Mouse (Mus musculus) liver, adult 2 months (tissue): ENCODE data around the gene Cacng7. TPM values are rescaled to one million over a fixed set of nuclear protein-coding genes. Genes with fewer than 3 reads are reported as not detected.
A peak's percentile ranks its signal among the peaks of the same experiment; 100 is the strongest.

Source experiments
- DNase-seq: peaks from one replicate; pipeline ENCODE4 v3.0.0-alpha.2; 2011; ENCODE audit warnings: low read depth, low spot score; ENCODE audit errors: extremely low read depth
- H3K27ac ChIP-seq: fragments of 200-500 bp; replicated peaks from 2 replicates; pipeline ENCODE4 v1.5.1; 2012; ENCODE audit warnings: low read depth, mild to moderate bottlenecking, control low read depth, inconsistent platforms, low read length; ENCODE audit not compliant: insufficient read depth
- H3K27me3 ChIP-seq: fragments of 200-500 bp; 2 replicates; pipeline ENCODE4 v1.6.1; 2012; ENCODE audit warnings: mild to moderate bottlenecking, moderate library complexity, low read length, inconsistent platforms; ENCODE audit not compliant: control insufficient read depth, insufficient read depth
- H3K36me3 ChIP-seq: fragments of 200-500 bp; 2 replicates; pipeline ENCODE4 v1.6.1; 2012; ENCODE audit warnings: low read length, inconsistent platforms; ENCODE audit not compliant: control insufficient read depth, insufficient read depth
- H3K4me1 ChIP-seq: fragments of 200-500 bp; 2 replicates; pipeline ENCODE4 v1.6.1; 2011; ENCODE audit warnings: low read length; ENCODE audit not compliant: control insufficient read depth, insufficient read depth
- H3K4me3 ChIP-seq: fragments of 200-500 bp; 2 replicates; pipeline ENCODE4 v1.5.1; 2011; ENCODE audit warnings: low read depth, mild to moderate bottlenecking, control low read depth, low read length, moderate library complexity; ENCODE audit not compliant: insufficient read depth
- H3K79me2 ChIP-seq: fragments of 200-500 bp; 2 replicates; pipeline ENCODE4 v1.6.1; 2012; ENCODE audit warnings: inconsistent platforms, mild to moderate bottlenecking, low read length, moderate library complexity; ENCODE audit not compliant: control insufficient read depth, insufficient read depth
- H3K9ac ChIP-seq: fragments of 200-500 bp; 2 replicates; pipeline ENCODE4 v1.6.1; 2012; ENCODE audit warnings: low read depth, mild to moderate bottlenecking, control low read depth, inconsistent platforms, low read length
- CTCF ChIP-seq: fragments of 200-500 bp; IDR thresholded peaks from 2 replicates; pipeline ENCODE4 v1.5.1; 2011; ENCODE audit warnings: low read depth, low read length, control low read depth
- POLR2A ChIP-seq: fragments of 200-500 bp; IDR thresholded peaks from 2 replicates; pipeline ENCODE4 v1.6.1; 2011; ENCODE audit warnings: low read length, control low read depth; ENCODE audit not compliant: insufficient read depth; ENCODE audit errors: extremely low read depth
- whole genome bisulfite sequencing: fragments of 180-500 bp; shearing (Covaris S2); methylation state at CpG from one replicate; pipeline ENCODE4 v1.1.7; 2018; 5-methylcytosine and 5-hydroxymethylcytosine counted together
- polyA plus RNA-seq: library from polyadenylated mRNA; depleted of rRNA; stranded (reverse); fragments of >200 nt; gene quantifications from 2 replicates; pipeline ENCODE4 v1.2.3, GENCODE M21; 2012
- total RNA-seq: library from RNA; depleted of rRNA; stranded (reverse); fragments of >200 nt; gene quantifications from 2 replicates; pipeline ENCODE4 v1.2.3, GENCODE M21; 2014

Gene Cacng7
- total and polyA plus RNA-seq, 2 experiments: 0.29 to 0.37 TPM

DNA sequence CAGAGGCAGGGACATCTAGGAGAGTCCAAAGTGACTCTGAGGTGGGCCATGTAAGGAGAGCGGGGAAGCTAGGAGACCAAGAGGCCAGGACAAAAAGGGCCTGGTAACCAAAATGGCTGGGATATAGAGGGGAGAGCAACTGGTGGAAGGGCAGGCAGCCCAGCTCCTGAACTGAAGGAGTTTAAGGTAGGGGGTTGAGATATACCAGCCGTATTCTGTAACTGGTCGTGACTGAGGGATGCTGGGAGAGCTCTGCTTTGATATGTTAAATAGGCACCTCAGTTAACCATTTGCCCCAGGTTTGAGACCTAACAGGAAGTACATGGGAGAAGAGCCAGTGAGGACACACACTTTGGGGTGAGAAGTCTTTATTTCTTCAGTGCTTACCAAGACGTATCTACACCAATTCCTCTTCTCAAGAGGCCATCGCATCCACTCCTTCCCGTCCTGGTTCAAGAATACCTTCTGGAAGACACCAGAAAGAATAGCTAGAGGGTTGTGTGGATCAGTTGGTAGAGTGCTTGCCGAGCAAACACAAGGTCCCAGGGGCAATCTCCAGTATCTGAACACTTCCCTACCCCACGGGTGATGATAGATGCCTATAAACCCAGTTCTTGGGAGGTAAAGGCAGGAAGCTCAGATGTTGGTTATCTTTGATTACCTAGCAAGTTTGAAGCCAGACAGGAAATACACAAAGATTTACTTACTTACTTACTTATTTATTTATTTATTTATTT lies 31.7 kb upstream of the Cacng7 start:
- TF ChIP-seq POLR2A (no peak), CTCF (no peak)
- Histone ChIP-seq H3K79me2 (peaks cover 7% of the 10 kb centered on the region; the same call in 1 of the 2 replicates), H3K36me3 (peaks cover 11% of the 10 kb centered on the region; the same call in 1 of the 2 replicates), H3K9ac (no peak overlapping the region), H3K27ac (no peak overlapping the region), H3K4me1 (peaks cover 15% of the 10 kb centered on the region), H3K27me3 (peaks cover 10% of the 10 kb centered on the region), H3K4me3 (no peak overlapping the region)
- WGBS: 65% methylated on average over 8 of the region's 8 CpGs
- no peak for DNase-seq

DNA sequence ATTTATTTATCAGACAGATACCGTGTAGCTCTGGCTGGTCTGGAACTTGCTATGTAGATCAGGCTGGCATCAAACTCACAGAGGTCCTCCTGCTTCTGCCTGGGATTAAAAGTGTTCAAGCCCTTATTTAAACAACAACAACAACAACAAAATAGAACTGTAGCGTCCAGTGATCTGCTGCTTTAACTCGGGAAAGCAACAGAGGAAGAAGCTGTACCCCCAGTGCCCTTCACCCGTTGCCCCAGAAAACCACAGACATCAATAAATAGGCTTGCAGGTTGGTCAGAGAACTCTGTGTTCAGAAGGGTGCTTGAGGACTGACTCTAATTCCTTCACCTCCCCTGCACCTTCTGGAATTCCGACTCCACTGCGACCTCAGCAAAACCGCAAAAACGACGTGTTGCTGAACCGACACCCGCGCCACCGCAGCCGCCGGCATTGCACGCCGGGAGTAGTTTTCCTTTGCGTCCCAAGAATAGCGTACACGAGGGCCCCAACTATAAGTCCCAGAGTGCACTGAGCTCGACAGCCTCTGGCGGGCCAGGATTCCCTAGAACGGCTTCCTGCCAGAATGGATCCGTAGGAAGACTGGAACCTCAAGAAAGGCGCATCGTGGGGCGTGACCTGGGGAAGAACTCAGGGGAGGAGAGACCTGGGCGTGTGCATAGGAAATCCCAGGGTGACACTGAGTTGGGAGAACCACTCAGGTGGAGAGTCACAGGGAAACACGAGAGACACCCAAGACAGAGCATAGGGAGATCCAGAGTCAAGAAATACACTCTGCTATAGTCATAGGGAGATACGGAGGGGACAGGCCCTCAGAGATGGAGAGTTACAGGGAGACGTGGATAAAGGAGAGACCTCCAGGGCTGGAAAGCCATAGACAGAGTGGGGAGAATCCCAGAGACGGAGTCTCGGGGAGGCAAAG lies 30.9 kb upstream of the Cacng7 start:
- no peak overlapping the region for H3K27ac ChIP-seq
- peaks cover 10% of the 10 kb centered on the region; the same call in 1 of the 2 replicates for H3K36me3 ChIP-seq
- TF ChIP-seq CTCF (no peak), POLR2A (no peak)
- H3K79me2 ChIP-seq: peaks cover 5% of the 10 kb centered on the region; the same call in 1 of the 2 replicates
- H3K4me1 ChIP-seq: peaks cover 14% of the 10 kb centered on the region
- WGBS: 6% methylated on average over 33 of the region's 33 CpGs
- no peak for DNase-seq
- peak overlapping the region; percentile 82 for H3K9ac ChIP-seq
- peak overlapping the region; percentile 30; the same call in 1 of the 2 replicates for H3K4me3 ChIP-seq
- H3K27me3 ChIP-seq: peaks cover 10% of the 10 kb centered on the region

DNA sequence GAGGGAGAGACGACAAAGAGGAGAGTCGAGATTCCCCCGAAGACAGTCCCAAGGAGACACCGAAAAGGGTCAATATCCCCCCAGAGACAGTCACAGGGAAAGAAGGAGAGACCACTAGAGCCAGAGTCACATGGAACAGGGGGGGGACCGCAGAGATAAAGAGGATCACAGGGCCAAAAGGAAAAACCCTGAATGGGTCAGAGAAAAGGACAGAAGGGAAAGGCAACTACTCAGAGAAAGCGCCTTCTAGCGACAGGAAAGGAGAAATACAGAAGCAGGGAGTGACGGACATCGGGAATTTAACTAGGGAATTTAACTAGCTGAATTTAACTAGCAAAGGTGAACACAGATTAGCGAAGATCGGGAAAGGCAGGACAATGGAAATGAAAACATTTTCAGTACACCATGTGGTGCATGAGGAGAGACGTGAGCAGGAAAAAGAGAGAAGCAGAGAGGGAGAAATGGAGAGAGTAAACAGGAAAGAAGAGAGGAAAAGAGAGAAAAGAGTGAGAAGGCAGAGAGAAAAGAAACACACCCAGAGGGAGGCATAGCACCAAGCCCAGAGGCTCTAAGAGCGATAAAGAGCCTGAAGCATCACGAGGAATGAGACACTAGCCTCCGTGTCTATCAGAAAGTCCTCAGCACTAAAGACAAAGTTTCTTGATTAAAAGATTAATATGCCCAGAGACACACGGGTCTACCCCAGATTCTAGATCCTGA lies 30.0 kb upstream of the Cacng7 start:
- 4% methylated on average over 16 of the region's 16 CpGs for WGBS
- Histone ChIP-seq H3K4me1 (peaks cover 14% of the 10 kb centered on the region), H3K27me3 (peaks cover 10% of the 10 kb centered on the region), H3K79me2 (no peaks in the 10 kb centered on the region), H3K36me3 (peaks cover 4% of the 10 kb centered on the region; the same call in 1 of the 2 replicates), H3K27ac (no peak overlapping the region), H3K9ac (peak overlapping the region; percentile 82), H3K4me3 (0 out of 2 replicates have a peak overlapping the region, but pooled peaks have one; percentile 30)
- TF ChIP-seq CTCF (no peak), POLR2A (no peak)
- peak; percentile 35 for DNase-seq

DNA sequence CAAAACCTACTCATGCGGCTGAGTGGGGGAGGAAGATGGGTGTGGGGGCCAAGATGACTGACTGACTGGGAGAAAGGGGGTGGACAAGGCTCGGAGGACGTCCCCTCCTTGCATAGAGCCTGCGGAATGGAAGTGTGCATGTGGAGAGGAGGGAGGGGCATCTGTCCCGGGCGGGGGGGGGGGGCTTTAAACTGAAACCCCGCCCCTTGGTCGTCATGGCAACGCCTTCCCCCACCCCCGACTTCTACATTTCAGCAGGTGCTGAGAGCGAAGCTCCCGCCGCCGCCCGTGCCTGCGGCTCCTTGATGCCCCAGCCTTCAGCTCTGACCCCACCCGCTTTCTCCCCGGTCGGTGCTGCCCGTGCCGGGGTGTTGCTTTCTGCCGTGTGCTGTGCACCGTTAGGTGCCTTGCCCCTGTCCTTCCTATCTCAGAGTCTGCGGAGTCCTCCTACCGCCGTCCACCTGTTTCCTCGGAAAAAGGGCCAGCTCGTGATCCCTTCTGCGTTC lies 29.4 kb upstream of the Cacng7 start:
- Histone ChIP-seq H3K79me2 (no peaks in the 10 kb centered on the region), H3K9ac (no peak overlapping the region), H3K36me3 (0 out of 2 replicates have a peak, but pooled peaks cover 2% of the 10 kb centered on the region), H3K4me1 (peaks cover 14% of the 10 kb centered on the region), H3K4me3 (peak overlapping the region; percentile 13; the same call in 1 of the 2 replicates), H3K27ac (no peak overlapping the region), H3K27me3 (peaks cover 10% of the 10 kb centered on the region)
- WGBS: 2% methylated on average over 29 of the region's 29 CpGs
- TF ChIP-seq POLR2A (no peak), CTCF (no peak)
- no peak for DNase-seq

DNA sequence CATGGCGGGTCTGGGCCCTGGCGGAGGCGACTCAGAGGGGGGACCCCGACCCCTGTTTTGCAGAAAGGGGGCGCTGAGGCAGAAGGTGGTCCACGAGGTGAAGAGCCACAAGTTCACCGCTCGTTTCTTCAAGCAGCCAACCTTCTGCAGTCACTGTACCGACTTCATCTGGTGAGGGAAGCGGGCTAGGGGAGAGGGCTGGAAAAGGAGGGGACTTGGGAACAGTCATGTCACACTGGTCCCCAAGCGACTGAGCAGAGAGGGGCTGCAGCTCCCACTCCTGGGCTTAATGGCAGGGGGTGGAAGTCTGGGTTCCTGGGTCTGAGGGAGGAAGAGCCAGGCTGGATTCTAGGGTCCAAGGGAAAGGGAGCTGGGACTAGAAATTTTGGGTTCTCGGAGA lies 29.0 kb upstream of the Cacng7 start:
- peaks cover 10% of the 10 kb centered on the region for H3K27me3 ChIP-seq

More for the DNA sequence above, 29.0 kb upstream of the Cacng7 start:
- Histone ChIP-seq H3K4me3 (peak overlapping the region; percentile 13; the same call in 1 of the 2 replicates), H3K4me1 (peaks cover 14% of the 10 kb centered on the region), H3K36me3 (0 out of 2 replicates have a peak, but pooled peaks cover under 1% of the 10 kb centered on the region), H3K79me2 (no peaks in the 10 kb centered on the region), H3K27ac (no peak overlapping the region), H3K9ac (no peak overlapping the region)
- no peak for TF ChIP-seq CTCF
- TF ChIP-seq POLR2A: no peak
- no peak for DNase-seq
- WGBS: 17% methylated on average over 12 of the region's 12 CpGs
